Mouse (Mus musculus) CH12.LX (cell line): ENCODE measurements around the gene Slc5a10.

ENCODE experiments used
- CHD2 ChIP-seq: IDR thresholded peaks from 2 replicates; pipeline ENCODE4 v1.6.1; 2011; ENCODE audit warnings: low read length, improper control_type of control experiment
- CTCF ChIP-seq, 2 experiments: IDR thresholded peaks in 1 of 2; conservative IDR thresholded peaks in 1 of 2; 2 replicates each; pipeline ENCODE4 v1.5.1; 2011 to 2012; ENCODE audit warnings: low read depth in 2 of 2, low read length in 2 of 2, improper control_type of control experiment in 1 of 2, inconsistent platforms in 1 of 2, mild to moderate bottlenecking in 1 of 2, moderate library complexity in 1 of 2
- MAFK ChIP-seq: IDR thresholded peaks from 2 replicates; pipeline ENCODE4 v1.6.1; 2011; ENCODE audit warnings: low read length, improper control_type of control experiment; ENCODE audit not compliant: insufficient replicate concordance
- MXI1 ChIP-seq: IDR thresholded peaks from 2 replicates; pipeline ENCODE4 v1.6.1; 2011; ENCODE audit warnings: mild to moderate bottlenecking, low read depth, low read length, improper control_type of control experiment
- NELFE ChIP-seq: IDR thresholded peaks from 2 replicates; pipeline ENCODE4 v1.6.1; 2011; ENCODE audit warnings: low read depth, low read length, improper control_type of control experiment
- NRF1 ChIP-seq: IDR thresholded peaks from 2 replicates; pipeline ENCODE4 v1.6.1; 2014; ENCODE audit warnings: low read depth, mild to moderate bottlenecking, inconsistent platforms, low read length, improper control_type of control experiment, moderate library complexity
- POLR2A ChIP-seq: IDR thresholded peaks from 2 replicates; pipeline ENCODE4 v1.6.1; 2011; ENCODE audit warnings: low read depth, mild to moderate bottlenecking, improper control_type of control experiment, low read length
- RCOR1 ChIP-seq: conservative IDR thresholded peaks from 2 replicates; pipeline ENCODE4 v1.6.1; 2012; ENCODE audit warnings: low read depth, mild to moderate bottlenecking, inconsistent platforms, low read length, improper control_type of control experiment
- USF2 ChIP-seq: conservative IDR thresholded peaks from 2 replicates; pipeline ENCODE4 v1.6.1; 2011; ENCODE audit warnings: low read depth, low read length, improper control_type of control experiment

GRCm38 (mm10) chr11:61675332-61675731 lies 45.3 kb downstream of the Slc5a10 start:
- TF ChIP-seq NRF1 (peak; percentile 58), CTCF (conservative IDR thresholded peaks at IDR 0.05 in 1 of 2, IDR thresholded peaks at IDR 0.05 in 1 of 2; ENCODE audit: low read depth in 2 of 2, low read length in 2 of 2) (no peak; a peak in 1 of 4 replicates), MXI1 (peak; percentile 72), RCOR1 (peak; percentile 88), POLR2A (peak; percentile 65), MAFK (no peak), USF2 (no peak), CHD2 (peak; percentile 71), NELFE (peak; percentile 53; the same call in 1 of the 2 replicates)
